Mouse (Mus musculus): ENCODE results near the gene Aldh3b3. TPM values are rescaled to one million over a fixed set of nuclear protein-coding genes. Genes with fewer than 3 reads are reported as not detected.

Gene Aldh3b3
- polyA plus RNA-seq, 1 experiment from 2014 or later = not detected

GRCm38 (mm10) chr19:3998335-3998734 is 39.9 kb downstream of the Aldh3b3 start:
- Histone ChIP-seq H3K4me3 (no peak overlapping the region), H3K9ac (no peak overlapping the region), H3K27ac (no peak overlapping the region), H3K4me2 (replicated peaks) (no peak overlapping the region), H3K4me1 (peaks cover 17% of the 10 kb centered on the region), H3K27me3 (replicated peaks) (no peaks in the 10 kb centered on the region), H3K9me3 (no peaks in the 10 kb centered on the region), H3K36me3 (no peaks in the 10 kb centered on the region)
- WGBS = 83% methylated on average over 8 of the region's 8 CpGs
- ATAC-seq (ENCODE audit: low FRiP score, low read depth) = no peak

DNA sequence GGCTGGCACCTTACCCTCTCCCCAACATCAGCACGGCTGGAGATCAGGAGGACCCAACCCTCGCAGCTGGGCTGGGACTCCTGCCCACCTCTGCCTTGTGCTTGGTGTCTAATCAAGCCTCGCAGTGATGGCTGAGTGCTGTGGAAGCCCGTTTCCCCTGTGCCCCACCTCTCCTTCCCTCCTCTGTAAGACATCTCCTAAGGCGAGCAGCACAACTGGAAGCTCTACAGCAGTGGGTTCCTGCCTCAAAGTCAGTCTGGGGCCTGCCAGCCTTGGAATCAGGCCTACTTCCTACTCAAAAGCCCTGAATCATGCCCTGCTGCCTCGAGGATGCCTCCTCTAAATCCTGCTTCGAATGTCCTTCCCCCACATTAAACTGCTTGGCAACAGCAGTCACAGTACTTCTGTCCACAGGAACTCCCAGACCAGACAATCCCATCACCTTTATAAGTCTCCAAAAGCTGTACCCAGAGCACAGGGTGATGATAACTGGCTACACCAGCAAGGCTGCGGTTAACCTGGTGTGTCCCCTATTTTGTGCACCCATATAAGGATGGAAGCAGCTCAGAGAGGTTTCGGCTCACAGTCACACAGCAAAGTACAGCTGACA is 40.8 kb downstream of the Aldh3b3 start:
- Histone ChIP-seq H3K4me3 (no peak overlapping the region), H3K4me2 (replicated peaks) (peak overlapping the region; percentile 86), H3K27ac (no peak overlapping the region), H3K27me3 (replicated peaks) (no peaks in the 10 kb centered on the region), H3K9ac (peak overlapping the region; percentile 33; the same call in 1 of the 2 replicates), H3K36me3 (no peaks in the 10 kb centered on the region), H3K4me1 (peaks cover 17% of the 10 kb centered on the region), H3K9me3 (no peaks in the 10 kb centered on the region)
- WGBS = 86% methylated on average over 9 of the region's 9 CpGs
- no peak for ATAC-seq (ENCODE audit: low FRiP score, low read depth)

GRCm38 (mm10) chr19:4000119-4000900 is 41.9 kb downstream of the Aldh3b3 start, which contains the start of the genes Nudt8 and Gm49405:
TSS of gene Nudt8 (plus strand) at chr19:4000580.
TSS of gene Gm49405 (plus strand) at chr19:4000626.
- H3K4me1 ChIP-seq = peaks cover 17% of the 10 kb centered on the region
- peak within 1 kb of the TSS; percentile 86 for H3K4me2 ChIP-seq (replicated peaks)
- WGBS = under 1% methylated on average over 64 of the region's 64 CpGs
- peak within 1 kb of the TSS; percentile 65 for H3K4me3 ChIP-seq
- no peaks in the 10 kb centered on the region for H3K27me3 ChIP-seq (replicated peaks)
- ATAC-seq (ENCODE audit: low FRiP score, low read depth) = peak; percentile 89
- peak within 1 kb of the TSS; percentile 94 for H3K27ac ChIP-seq
- no peaks in the 10 kb centered on the region for H3K9me3 ChIP-seq
- H3K9ac ChIP-seq = peak within 1 kb of the TSS; percentile 89
- H3K36me3 ChIP-seq = peaks cover 8% of the 10 kb centered on the region

- ATAC-seq (ENCODE audit: low FRiP score, low read depth) = peak; percentile 32
- Histone ChIP-seq H3K27me3 (replicated peaks) (no peaks in the 10 kb centered on the region), H3K9me3 (no peaks in the 10 kb centered on the region), H3K4me1 (peaks cover 17% of the 10 kb centered on the region), H3K27ac (peak overlapping the region; percentile 94), H3K9ac (peak overlapping the region; percentile 89), H3K4me2 (replicated peaks) (peak overlapping the region; percentile 86), H3K4me3 (peak overlapping the region; percentile 65), H3K36me3 (peaks cover 12% of the 10 kb centered on the region)
- WGBS = 20% methylated on average over 17 of the region's 17 CpGs
These were observed 42.6 kb downstream of the Aldh3b3 start for GRCm38 (mm10) chr19:4000949-4001525.

DNA sequence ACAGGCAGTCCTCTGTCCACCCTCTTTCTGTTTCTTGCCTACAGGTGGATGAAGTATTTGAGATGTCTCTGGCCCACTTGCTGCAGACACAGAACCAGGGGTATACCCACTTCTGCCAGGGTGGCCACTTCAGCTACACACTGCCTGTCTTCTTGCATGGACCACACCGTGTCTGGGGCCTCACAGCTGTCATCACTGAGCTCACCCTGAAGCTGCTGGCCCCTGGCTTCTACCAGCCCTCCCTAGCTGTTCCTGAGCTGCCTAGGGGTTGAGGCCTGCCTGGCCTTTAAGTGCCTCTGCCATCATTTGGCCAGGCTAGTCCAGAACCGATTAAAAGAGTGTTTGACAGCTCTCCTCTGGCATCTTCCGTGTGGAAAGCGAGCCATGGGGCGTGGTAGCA is 43.3 kb downstream of the Aldh3b3 start:
- H3K27ac ChIP-seq = no peak overlapping the region
- no peak overlapping the region for H3K4me3 ChIP-seq
- H3K9ac ChIP-seq = peak overlapping the region; percentile 89; the same call in 1 of the 2 replicates
- peaks cover 17% of the 10 kb centered on the region for H3K4me1 ChIP-seq
- H3K4me2 ChIP-seq (replicated peaks) = peak overlapping the region; percentile 86; the same call in 1 of the 2 replicates
- H3K9me3 ChIP-seq = no peaks in the 10 kb centered on the region
- ATAC-seq (ENCODE audit: low FRiP score, low read depth) = no peak
- peaks cover 19% of the 10 kb centered on the region for H3K36me3 ChIP-seq
- WGBS = 88% methylated on average over 5 of the region's 5 CpGs
- no peaks in the 10 kb centered on the region for H3K27me3 ChIP-seq (replicated peaks)

GRCm38 (mm10) chr19:4003112-4003511 is 44.7 kb downstream of the Aldh3b3 start, which contains the start of gene Doc2g:
TSS of gene Doc2g (plus strand) at chr19:4003313.
- ATAC-seq (ENCODE audit: low FRiP score, low read depth) = no peak
- Histone ChIP-seq H3K4me3 (no peak within 1 kb of the TSS), H3K27me3 (replicated peaks) (no peaks in the 10 kb centered on the region), H3K4me2 (replicated peaks) (no peak within 1 kb of the TSS), H3K9me3 (no peaks in the 10 kb centered on the region), H3K9ac (no peak within 1 kb of the TSS), H3K27ac (no peak within 1 kb of the TSS), H3K4me1 (peaks cover 17% of the 10 kb centered on the region), H3K36me3 (peaks cover 33% of the 10 kb centered on the region)
- WGBS = 84% methylated on average over 1 of the region's 1 CpGs

GRCm38 (mm10) chr19:4003641-4004040 is 45.2 kb downstream of the Aldh3b3 start:
- H3K4me3 ChIP-seq = no peak overlapping the region
- no peaks in the 10 kb centered on the region for H3K9me3 ChIP-seq
- peaks cover 38% of the 10 kb centered on the region for H3K36me3 ChIP-seq
- no peaks in the 10 kb centered on the region for H3K27me3 ChIP-seq (replicated peaks)
- no peak for ATAC-seq (ENCODE audit: low FRiP score, low read depth)
- no peak overlapping the region for H3K9ac ChIP-seq
- H3K27ac ChIP-seq = no peak overlapping the region
- H3K4me2 ChIP-seq (replicated peaks) = no peak overlapping the region
- peaks cover 17% of the 10 kb centered on the region for H3K4me1 ChIP-seq
- 81% methylated on average over 12 of the region's 12 CpGs for WGBS

DNA sequence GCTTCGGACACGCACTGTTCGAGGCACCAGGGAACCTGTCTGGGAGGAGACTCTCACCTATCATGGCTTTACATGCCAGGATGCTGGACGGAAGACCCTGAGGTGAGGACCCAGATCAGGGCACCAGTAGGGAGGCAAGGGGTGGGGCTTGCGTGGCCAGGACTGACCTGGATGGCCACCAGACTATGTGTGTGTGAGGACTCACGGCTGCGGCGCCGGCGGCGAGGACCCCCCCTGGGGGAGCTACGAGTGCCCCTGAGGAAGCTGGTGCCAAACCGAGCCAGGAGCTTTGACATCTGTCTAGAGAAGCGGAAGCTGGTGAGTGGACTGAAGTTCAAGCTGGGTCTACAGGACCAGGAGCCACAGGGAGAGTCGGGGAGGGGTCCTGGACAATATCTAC is 45.9 kb downstream of the Aldh3b3 start:
- no peaks in the 10 kb centered on the region for H3K27me3 ChIP-seq (replicated peaks)
- H3K9ac ChIP-seq = no peak overlapping the region
- no peak overlapping the region for H3K4me2 ChIP-seq (replicated peaks)
- WGBS = 88% methylated on average over 15 of the region's 15 CpGs
- peaks cover 45% of the 10 kb centered on the region for H3K36me3 ChIP-seq
- ATAC-seq (ENCODE audit: low FRiP score, low read depth) = no peak
- peaks cover 17% of the 10 kb centered on the region for H3K4me1 ChIP-seq
- no peak overlapping the region for H3K27ac ChIP-seq
- H3K4me3 ChIP-seq = no peak overlapping the region
- no peaks in the 10 kb centered on the region for H3K9me3 ChIP-seq

DNA sequence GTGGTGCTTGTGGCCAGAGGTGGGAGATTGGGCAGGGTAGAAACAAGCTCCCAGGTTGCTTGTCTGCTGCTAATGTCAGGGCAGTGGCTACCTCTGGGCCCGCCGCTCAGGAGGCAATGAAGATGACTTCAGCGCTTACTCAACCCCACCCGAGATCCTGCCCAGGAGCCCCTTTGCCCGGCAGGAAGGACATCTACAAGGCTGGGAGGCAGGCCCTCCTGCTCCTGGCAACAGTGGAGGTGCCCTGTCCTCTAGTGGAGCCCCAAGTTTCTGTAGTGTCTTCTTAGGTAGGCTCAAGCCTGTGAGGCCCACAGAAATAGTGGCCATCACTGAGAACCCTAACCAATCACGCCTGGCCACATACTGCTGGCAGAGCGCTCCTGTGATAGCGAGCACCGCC is 46.6 kb downstream of the Aldh3b3 start:
- no peak overlapping the region for H3K4me3 ChIP-seq
- no peak overlapping the region for H3K9ac ChIP-seq
- peaks cover 12% of the 10 kb centered on the region for H3K4me1 ChIP-seq
- H3K36me3 ChIP-seq = peaks cover 53% of the 10 kb centered on the region
- ATAC-seq (ENCODE audit: low FRiP score, low read depth) = no peak
- H3K9me3 ChIP-seq = no peaks in the 10 kb centered on the region
- WGBS = 88% methylated on average over 9 of the region's 9 CpGs
- H3K27me3 ChIP-seq (replicated peaks) = no peaks in the 10 kb centered on the region
- no peak overlapping the region for H3K4me2 ChIP-seq (replicated peaks)
- no peak overlapping the region for H3K27ac ChIP-seq

- H3K9ac ChIP-seq = no peak overlapping the region
- no peak overlapping the region for H3K27ac ChIP-seq
- no peak overlapping the region for H3K4me2 ChIP-seq (replicated peaks)
- H3K36me3 ChIP-seq = peaks cover 57% of the 10 kb centered on the region
- WGBS = 92% methylated on average over 8 of the region's 8 CpGs
- H3K9me3 ChIP-seq = no peaks in the 10 kb centered on the region
- no peak overlapping the region for H3K4me3 ChIP-seq
- no peaks in the 10 kb centered on the region for H3K27me3 ChIP-seq (replicated peaks)
- H3K4me1 ChIP-seq = peaks cover 9% of the 10 kb centered on the region
- no peak for ATAC-seq (ENCODE audit: low FRiP score, low read depth)
These were observed 47.5 kb downstream of the Aldh3b3 start for GRCm38 (mm10) chr19:4005971-4006370.

- H3K4me3 ChIP-seq = no peak overlapping the region
- H3K27me3 ChIP-seq (replicated peaks) = no peaks in the 10 kb centered on the region
- peak overlapping the region; percentile 67; the same call in 1 of the 2 replicates for H3K4me2 ChIP-seq (replicated peaks)
- H3K9ac ChIP-seq = no peak overlapping the region
- H3K36me3 ChIP-seq = peaks cover 44% of the 10 kb centered on the region
- no peak overlapping the region for H3K27ac ChIP-seq
- H3K4me1 ChIP-seq = peaks cover 6% of the 10 kb centered on the region
- no peak for ATAC-seq (ENCODE audit: low FRiP score, low read depth)
- WGBS = 92% methylated on average over 5 of the region's 5 CpGs
- H3K9me3 ChIP-seq = no peaks in the 10 kb centered on the region
These were observed 52.6 kb downstream of the Aldh3b3 start for GRCm38 (mm10) chr19:4011086-4011485.

- H3K27ac ChIP-seq = no peak within 1 kb of the TSS
- peak within 1 kb of the TSS; percentile 78 for H3K9ac ChIP-seq
- peaks cover 30% of the 10 kb centered on the region for H3K36me3 ChIP-seq
- under 1% methylated on average over 45 of the region's 45 CpGs for WGBS
- peaks cover 6% of the 10 kb centered on the region for H3K4me1 ChIP-seq
- ATAC-seq (ENCODE audit: low FRiP score, low read depth) = peak; percentile 100
- H3K4me3 ChIP-seq = peak within 1 kb of the TSS; percentile 80
- H3K27me3 ChIP-seq (replicated peaks) = no peaks in the 10 kb centered on the region
- H3K9me3 ChIP-seq = no peaks in the 10 kb centered on the region
- peak within 1 kb of the TSS; percentile 67 for H3K4me2 ChIP-seq (replicated peaks)
These were observed 54.1 kb downstream of the Aldh3b3 start, which contains the start of gene Ndufv1 for GRCm38 (mm10) chr19:4012432-4013022. TSS of gene Ndufv1 (minus strand) at chr19:4012806.

All from neural tube, embryonic 12.5 days (tissue).